Mouse (Mus musculus): ENCODE data around the gene Eaf1. TPM values are rescaled to one million over a fixed set of nuclear protein-coding genes. Genes with fewer than 3 reads are reported as not detected.
"Not testable (repeated sequence)": the region's sequence is repeated elsewhere in the genome, so short reads cannot be mapped to it uniquely, and the experiment has no call there.

Gene Eaf1
- polyA plus RNA-seq (2012; rRNA removed): 28.8 and 30.8 TPM in 2 replicates

DNA sequence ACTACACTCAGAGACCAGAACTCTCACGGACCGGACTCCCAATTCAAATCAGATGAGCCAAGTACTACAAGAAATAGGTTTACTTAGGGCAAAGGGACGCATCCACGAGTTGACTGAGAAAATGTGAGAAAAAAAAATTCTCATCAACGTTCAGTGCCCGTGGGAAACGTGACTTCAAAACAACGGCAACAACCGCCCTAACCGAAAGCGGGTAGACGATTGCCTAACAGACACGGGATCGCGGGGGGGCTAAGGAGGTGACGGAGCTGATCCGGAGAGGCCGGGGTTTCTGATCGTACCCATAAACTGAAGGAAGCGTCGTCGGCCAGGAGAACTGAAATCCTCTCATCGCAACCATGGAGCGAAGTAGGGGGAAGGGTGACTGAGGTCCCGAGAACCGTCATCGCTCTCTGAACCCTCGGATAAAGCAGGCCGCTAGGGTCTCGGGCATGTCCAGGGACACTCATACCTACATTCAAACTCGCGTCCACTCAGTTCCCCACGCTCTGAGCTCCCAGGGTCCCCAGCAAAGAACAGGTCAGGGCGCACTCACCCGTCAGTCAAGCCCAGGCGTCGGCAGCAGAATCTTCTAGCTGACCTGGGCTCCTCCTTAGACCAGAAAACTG, at the start of gene Eaf1:
Eaf1 (plus strand) TSS at position 51 of the 626 bp plus-strand sequence.
- Histone ChIP-seq H3K4me3 (ENCODE audit: extremely low read depth, insufficient read depth, insufficient read length) (peak within 1 kb of the TSS; percentile 98), H3K36me3 (ENCODE audit: control insufficient read depth, insufficient read depth, low read length) (peaks cover 7% of the 10 kb centered on the region; the same call in 1 of the 2 replicates), H3K27ac (ENCODE audit: insufficient read depth, low read length) (peak within 1 kb of the TSS; percentile 88), H3K4me1 (ENCODE audit: control insufficient read depth, insufficient read depth, insufficient read length) (peaks cover 11% of the 10 kb centered on the region; the same call in 1 of the 2 replicates), H3K27me3 (ENCODE audit: control insufficient read depth, insufficient read depth, low read length) (no peaks in the 10 kb centered on the region)
- DNase-seq (ENCODE audit: low read depth in 1 of 2, low spot score in 2 of 2): peak; percentile 16 to 17
- WGBS: 1% methylated on average over 37 of the region's 37 CpGs
- TF ChIP-seq CTCF (IDR thresholded peaks at IDR 0.05; ENCODE audit: extremely low read depth, insufficient read depth, insufficient read length, insufficient replicate concordance) (no peak), POLR2A (IDR thresholded peaks at IDR 0.05; ENCODE audit: low read depth, low read length) (no peak)

DNA sequence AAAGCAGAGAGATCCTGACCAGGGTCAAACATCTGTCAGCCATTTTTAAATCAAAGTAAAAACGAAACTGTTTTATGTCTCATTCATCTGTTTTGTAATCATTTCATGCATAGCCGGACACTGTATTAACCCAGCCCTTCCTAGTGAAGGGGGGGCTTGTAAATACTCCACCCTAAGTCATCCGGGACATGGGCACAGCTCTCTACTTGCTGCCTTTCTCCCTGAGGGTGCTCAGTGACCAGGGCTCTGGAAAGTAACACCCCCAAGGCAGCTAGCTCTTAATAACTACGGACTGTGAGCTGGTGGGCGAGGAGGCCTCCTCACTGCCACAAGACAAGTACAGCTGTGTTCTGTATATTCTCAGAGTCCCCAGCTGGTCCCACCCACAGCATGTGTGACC, 45.2 kb upstream of the Eaf1 start:
- DNase-seq (ENCODE audit: low read depth in 1 of 2, low spot score in 2 of 2): no peak
- Histone ChIP-seq H3K27me3 (ENCODE audit: control insufficient read depth, insufficient read depth, low read length) (no peaks in the 10 kb centered on the region), H3K4me3 (ENCODE audit: extremely low read depth, insufficient read depth, insufficient read length) (no peak overlapping the region), H3K27ac (ENCODE audit: insufficient read depth, low read length) (no peak overlapping the region), H3K36me3 (ENCODE audit: control insufficient read depth, insufficient read depth, low read length) (no peaks in the 10 kb centered on the region), H3K4me1 (ENCODE audit: control insufficient read depth, insufficient read depth, insufficient read length) (no peaks in the 10 kb centered on the region)
- TF ChIP-seq CTCF (IDR thresholded peaks at IDR 0.05; ENCODE audit: extremely low read depth, insufficient read depth, insufficient read length, insufficient replicate concordance) (no peak), POLR2A (IDR thresholded peaks at IDR 0.05; ENCODE audit: low read depth, low read length) (no peak)
- 76% methylated on average over 5 of the region's 5 CpGs for WGBS

DNA sequence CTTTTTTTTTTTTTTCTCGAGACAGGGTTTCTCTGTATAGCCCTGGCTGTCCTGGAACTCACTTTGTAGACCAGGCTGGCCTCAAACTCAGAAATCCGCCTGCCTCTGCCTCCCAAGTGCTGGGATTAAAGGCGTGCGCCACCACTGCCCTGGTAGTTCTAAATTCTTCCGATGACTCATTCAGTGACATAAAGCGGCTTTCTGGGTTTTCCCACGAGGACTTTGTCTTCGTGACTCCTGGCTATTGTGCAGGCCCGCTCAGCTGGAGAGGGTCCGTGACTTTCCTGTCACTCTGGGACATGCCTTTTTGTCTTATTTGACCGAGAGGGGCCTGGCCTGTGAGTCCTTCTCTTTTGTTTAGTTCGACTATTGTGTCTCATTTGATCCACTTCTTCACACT, 40.3 kb upstream of the Eaf1 start:
- not testable (repeated sequence) for H3K27ac ChIP-seq (ENCODE audit: insufficient read depth, low read length); H3K27me3 ChIP-seq (ENCODE audit: control insufficient read depth, insufficient read depth, low read length); DNase-seq (ENCODE audit: low read depth in 1 of 2, low spot score in 2 of 2); H3K4me3 ChIP-seq (ENCODE audit: extremely low read depth, insufficient read depth, insufficient read length); H3K4me1 ChIP-seq (ENCODE audit: control insufficient read depth, insufficient read depth, insufficient read length); H3K36me3 ChIP-seq (ENCODE audit: control insufficient read depth, insufficient read depth, low read length)
- WGBS: 91% methylated on average over 12 of the region's 12 CpGs

DNA sequence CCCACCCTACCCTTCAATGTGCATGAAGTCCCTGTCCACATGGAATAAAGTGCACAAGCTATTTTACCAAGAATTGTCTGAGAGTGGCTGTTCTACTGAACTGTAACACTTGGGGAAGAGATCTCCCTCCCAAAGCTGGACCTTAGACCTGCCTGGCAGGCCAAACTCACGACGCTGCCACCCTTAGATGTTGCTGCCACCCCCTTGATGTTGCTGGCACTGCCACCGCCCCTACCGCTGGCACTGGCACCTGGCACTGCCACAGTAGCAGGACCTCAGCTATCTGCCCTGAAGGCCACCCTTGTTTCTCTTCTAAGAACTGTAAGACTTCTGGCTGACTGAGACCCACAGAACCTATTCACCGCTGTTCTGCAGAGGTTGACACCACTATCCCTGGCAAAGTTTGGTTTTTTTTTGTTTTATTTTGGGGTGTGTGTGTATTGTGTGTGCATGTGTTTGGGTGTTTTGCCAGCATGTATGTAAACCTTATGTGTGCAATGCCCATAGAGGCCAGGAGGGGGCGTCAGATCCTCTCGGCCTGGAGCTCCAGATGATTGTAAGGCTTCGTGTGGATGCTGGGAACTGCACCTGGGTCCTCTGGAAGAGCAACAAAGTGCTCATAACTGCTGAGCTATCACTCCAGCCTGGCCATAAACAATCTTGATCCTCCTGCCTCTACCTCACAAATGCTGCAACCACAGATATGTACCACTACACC, 39.2 kb upstream of the Eaf1 start:
- DNase-seq (ENCODE audit: low read depth in 1 of 2, low spot score in 2 of 2): no peak
- Histone ChIP-seq H3K4me3 (ENCODE audit: extremely low read depth, insufficient read depth, insufficient read length) (no peak overlapping the region), H3K27me3 (ENCODE audit: control insufficient read depth, insufficient read depth, low read length) (no peaks in the 10 kb centered on the region), H3K36me3 (ENCODE audit: control insufficient read depth, insufficient read depth, low read length) (no peaks in the 10 kb centered on the region), H3K27ac (ENCODE audit: insufficient read depth, low read length) (no peak overlapping the region), H3K4me1 (ENCODE audit: control insufficient read depth, insufficient read depth, insufficient read length) (no peaks in the 10 kb centered on the region)
- TF ChIP-seq CTCF (IDR thresholded peaks at IDR 0.05; ENCODE audit: extremely low read depth, insufficient read depth, insufficient read length, insufficient replicate concordance) (no peak), POLR2A (IDR thresholded peaks at IDR 0.05; ENCODE audit: low read depth, low read length) (no peak)
- WGBS: 88% methylated on average over 8 of the region's 8 CpGs

DNA sequence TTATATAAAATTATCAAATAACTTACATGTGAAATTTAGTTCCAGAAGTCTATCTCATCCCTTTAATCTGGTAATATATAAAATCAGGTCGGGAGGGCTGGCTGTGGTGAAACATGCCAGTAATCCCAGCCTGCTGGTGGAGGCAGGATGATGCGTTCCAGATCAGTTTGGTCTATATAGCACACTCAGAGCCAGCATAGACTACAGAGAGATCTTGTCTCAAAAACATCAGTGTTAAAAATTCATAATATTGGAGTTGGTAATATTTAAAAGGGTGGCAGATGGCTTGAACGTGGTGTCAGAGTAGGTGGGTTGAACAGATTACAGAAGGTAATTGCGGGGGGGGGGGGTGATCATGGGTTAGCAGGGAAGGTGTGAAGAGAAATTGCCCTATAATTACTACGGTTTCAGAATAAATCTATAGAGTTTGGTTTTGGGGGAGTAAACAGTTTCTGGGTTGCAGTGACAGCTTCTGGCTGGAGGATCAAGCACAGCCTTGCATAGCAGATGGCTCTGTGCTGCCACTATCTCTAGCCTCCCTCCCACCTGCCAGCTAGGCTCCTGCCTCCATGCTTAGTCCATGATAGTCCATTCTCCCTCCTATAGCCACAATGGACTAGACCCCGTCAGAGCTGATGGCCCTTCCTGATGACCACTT, 38.0 kb upstream of the Eaf1 start:
- H3K4me1 ChIP-seq (ENCODE audit: control insufficient read depth, insufficient read depth, insufficient read length): no peaks in the 10 kb centered on the region
- no peak overlapping the region for H3K4me3 ChIP-seq (ENCODE audit: extremely low read depth, insufficient read depth, insufficient read length)
- TF ChIP-seq CTCF (IDR thresholded peaks at IDR 0.05; ENCODE audit: extremely low read depth, insufficient read depth, insufficient read length, insufficient replicate concordance): no peak
- no peak for TF ChIP-seq POLR2A (IDR thresholded peaks at IDR 0.05; ENCODE audit: low read depth, low read length)
- H3K27ac ChIP-seq (ENCODE audit: insufficient read depth, low read length): no peak overlapping the region
- no peak for DNase-seq (ENCODE audit: low read depth in 1 of 2, low spot score in 2 of 2)
- H3K36me3 ChIP-seq (ENCODE audit: control insufficient read depth, insufficient read depth, low read length): no peaks in the 10 kb centered on the region
- no peaks in the 10 kb centered on the region for H3K27me3 ChIP-seq (ENCODE audit: control insufficient read depth, insufficient read depth, low read length)
- WGBS: 80% methylated on average over 6 of the region's 6 CpGs

DNA sequence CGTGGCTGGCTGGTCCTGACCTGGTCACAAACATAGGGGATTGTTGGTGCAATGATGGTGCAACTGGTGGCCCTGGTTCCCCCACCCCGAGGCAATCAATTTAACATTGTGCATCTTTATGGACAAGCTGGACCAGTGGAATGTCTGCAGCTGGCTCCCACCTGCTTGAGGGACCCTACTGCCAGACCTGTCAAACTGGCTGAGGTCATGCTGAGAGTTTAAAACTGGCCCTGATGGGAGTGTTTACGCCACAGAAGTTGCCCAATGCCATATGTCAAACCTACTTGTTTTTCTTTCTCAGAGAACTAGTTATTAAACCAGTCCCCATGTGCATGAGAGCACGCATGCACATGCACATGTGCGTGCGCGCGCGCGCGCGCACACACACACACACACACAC, 36.2 kb upstream of the Eaf1 start:
- TF ChIP-seq CTCF (IDR thresholded peaks at IDR 0.05; ENCODE audit: extremely low read depth, insufficient read depth, insufficient read length, insufficient replicate concordance) (no peak), POLR2A (IDR thresholded peaks at IDR 0.05; ENCODE audit: low read depth, low read length) (no peak)
- WGBS: 92% methylated on average over 12 of the region's 12 CpGs
- Histone ChIP-seq H3K27ac (ENCODE audit: insufficient read depth, low read length) (no peak overlapping the region), H3K27me3 (ENCODE audit: control insufficient read depth, insufficient read depth, low read length) (no peaks in the 10 kb centered on the region), H3K36me3 (ENCODE audit: control insufficient read depth, insufficient read depth, low read length) (no peaks in the 10 kb centered on the region), H3K4me3 (ENCODE audit: extremely low read depth, insufficient read depth, insufficient read length) (no peak overlapping the region), H3K4me1 (ENCODE audit: control insufficient read depth, insufficient read depth, insufficient read length) (no peaks in the 10 kb centered on the region)
- DNase-seq (ENCODE audit: low read depth in 1 of 2, low spot score in 2 of 2): no peak

DNA sequence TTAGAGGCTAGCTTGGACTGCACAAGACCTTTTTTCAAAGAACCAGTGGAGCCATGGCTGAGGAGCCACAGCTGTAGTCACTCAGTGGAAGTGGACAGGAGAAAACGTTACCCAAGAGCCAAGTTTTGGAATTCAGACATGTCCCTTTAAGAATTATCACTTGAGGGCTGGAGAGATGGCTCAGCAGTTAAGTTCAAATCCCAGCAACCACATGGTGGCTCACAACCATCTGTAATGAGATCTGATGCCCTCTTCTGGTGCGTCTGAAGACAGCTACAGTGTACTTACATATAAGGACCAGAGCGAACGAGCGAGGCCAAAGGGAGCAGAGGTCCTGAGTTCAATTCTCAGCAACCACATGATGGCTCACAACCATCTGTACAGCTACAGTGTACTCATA, 32.0 kb upstream of the Eaf1 start:
- H3K4me1 ChIP-seq (ENCODE audit: control insufficient read depth, insufficient read depth, insufficient read length); H3K36me3 ChIP-seq (ENCODE audit: control insufficient read depth, insufficient read depth, low read length); H3K27ac ChIP-seq (ENCODE audit: insufficient read depth, low read length); DNase-seq (ENCODE audit: low read depth in 1 of 2, low spot score in 2 of 2); H3K4me3 ChIP-seq (ENCODE audit: extremely low read depth, insufficient read depth, insufficient read length); H3K27me3 ChIP-seq (ENCODE audit: control insufficient read depth, insufficient read depth, low read length): not testable (repeated sequence)
- 82% methylated on average over 5 of the region's 5 CpGs for WGBS
